Mouse (Mus musculus) monocyte, adult 2 months (primary cell): Measurements from ENCODE around the gene Olfr1238.

Experiments
- DNase-seq, 2 experiments: peaks; one replicate each; pipeline ENCODE4 v3.0.0; 2022; ENCODE audit warnings: low spot score in 2 of 2, low read depth in 1 of 2

Olfr1238 gene

GRCm38 (mm10) chr2:89409576-89409975 is at the start of gene Olfr1238:
Gene Olfr1238 (minus strand): TSS chr2:89409676.
- no peak for DNase-seq

GRCm38 (mm10) chr2:89442900-89443299 is 33.4 kb upstream of the Olfr1238 start, which contains the start of gene Olfr1240:
Gene Olfr1240 (minus strand): TSS chr2:89443000.
- DNase-seq, result no peak

- no peak for DNase-seq
Observed at GRCm38 (mm10) chr2:89420307-89420706, 10.8 kb upstream of the Olfr1238 start, which contains the start of gene Olfr1239. Gene Olfr1239 (minus strand): TSS chr2:89420407.

GRCm38 (mm10) chr2:89414557-89414956 is 5.1 kb upstream of the Olfr1238 start:
- no peak for DNase-seq

- DNase-seq, result no peak
Observed at GRCm38 (mm10) chr2:89400882-89401281, 8.6 kb downstream of the Olfr1238 start.

GRCm38 (mm10) chr2:89364765-89365164 is 44.7 kb downstream of the Olfr1238 start, which contains the start of gene Olfr1234:
Gene Olfr1234 (minus strand): TSS chr2:89364865.
- no peak for DNase-seq
